Mouse (Mus musculus) liver, embryonic 11.5 days (tissue): ENCODE measurements around the gene Kcnj4. TPM values are rescaled to one million over a fixed set of nuclear protein-coding genes. Genes with fewer than 3 reads are reported as not detected.

ENCODE experiments used
- ATAC-seq: fragments of 200-750 bp; cut with Nextera tagmentation; replicated peaks from 2 replicates; pipeline ENCODE4 v1.8.0; 2017; ENCODE audit warnings: moderate number of reproducible peaks, mild to moderate bottlenecking, moderate TSS enrichment, moderate library complexity; ENCODE audit not compliant: low FRiP score
- DNase-seq: peaks from one replicate; pipeline ENCODE4 v3.0.0-alpha.2; 2017; ENCODE audit warnings: low spot score
- H3K27ac ChIP-seq: fragments of 300-500 bp; sonication (generic); 2 replicates; pipeline ENCODE4 v1.5.1; 2014; ENCODE audit warnings: mild to moderate bottlenecking, low read depth, low read length, control low read depth
- H3K27me3 ChIP-seq: fragments of 300-500 bp; sonication (generic); replicated peaks from 2 replicates; pipeline ENCODE4 v1.6.1; 2014; ENCODE audit warnings: low read length, mixed read lengths; ENCODE audit not compliant: control insufficient read depth, insufficient read depth
- H3K36me3 ChIP-seq: fragments of 300-500 bp; sonication (generic); 2 replicates; pipeline ENCODE4 v1.6.1; 2014; ENCODE audit warnings: mild to moderate bottlenecking, low read length, moderate library complexity, mixed read lengths; ENCODE audit not compliant: control insufficient read depth, insufficient read depth
- H3K4me1 ChIP-seq: fragments of 300-500 bp; sonication (generic); replicated peaks from 2 replicates; pipeline ENCODE4 v1.6.1; 2014; ENCODE audit warnings: low read length, mixed read lengths; ENCODE audit not compliant: control insufficient read depth, insufficient read depth
- H3K4me2 ChIP-seq: fragments of 300-500 bp; sonication (generic); 2 replicates; pipeline ENCODE4 v1.6.1; 2014; ENCODE audit warnings: mild to moderate bottlenecking, control low read depth, moderate library complexity
- H3K4me3 ChIP-seq: fragments of 300-500 bp; sonication (generic); 2 replicates; pipeline ENCODE4 v1.5.1; 2014; ENCODE audit warnings: low read depth, low read length, control low read depth
- H3K9ac ChIP-seq: fragments of 300-500 bp; sonication (generic); 2 replicates; pipeline ENCODE4 v1.6.1; 2014; ENCODE audit warnings: low read depth, low read length, control low read depth
- H3K9me3 ChIP-seq: fragments of 300-500 bp; sonication (generic); 2 replicates; pipeline ENCODE4 v1.6.1; 2016; ENCODE audit warnings: low read length, inconsistent platforms, mixed read lengths; ENCODE audit not compliant: control insufficient read depth
- WGBS: fragments of 180-500 bp; shearing (Covaris S2); extraction: QIAGEN DNeasy Blood & Tissue Kit; methylation state at CpG from one replicate; pipeline ENCODE4 v1.1.7; 2014; 5-methylcytosine and 5-hydroxymethylcytosine counted together
- polyA plus RNA-seq: library from polyadenylated mRNA; unstranded; fragments of >200 nt; fragmentation: Nextera tagmentation; extraction: Ambion mirVana; gene quantifications from 2 replicates; pipeline ENCODE4 v1.2.1, GENCODE M21; 2014

Gene Kcnj4
- polyA plus RNA-seq, 1 experiment from 2014 or later: not detected

DNA sequence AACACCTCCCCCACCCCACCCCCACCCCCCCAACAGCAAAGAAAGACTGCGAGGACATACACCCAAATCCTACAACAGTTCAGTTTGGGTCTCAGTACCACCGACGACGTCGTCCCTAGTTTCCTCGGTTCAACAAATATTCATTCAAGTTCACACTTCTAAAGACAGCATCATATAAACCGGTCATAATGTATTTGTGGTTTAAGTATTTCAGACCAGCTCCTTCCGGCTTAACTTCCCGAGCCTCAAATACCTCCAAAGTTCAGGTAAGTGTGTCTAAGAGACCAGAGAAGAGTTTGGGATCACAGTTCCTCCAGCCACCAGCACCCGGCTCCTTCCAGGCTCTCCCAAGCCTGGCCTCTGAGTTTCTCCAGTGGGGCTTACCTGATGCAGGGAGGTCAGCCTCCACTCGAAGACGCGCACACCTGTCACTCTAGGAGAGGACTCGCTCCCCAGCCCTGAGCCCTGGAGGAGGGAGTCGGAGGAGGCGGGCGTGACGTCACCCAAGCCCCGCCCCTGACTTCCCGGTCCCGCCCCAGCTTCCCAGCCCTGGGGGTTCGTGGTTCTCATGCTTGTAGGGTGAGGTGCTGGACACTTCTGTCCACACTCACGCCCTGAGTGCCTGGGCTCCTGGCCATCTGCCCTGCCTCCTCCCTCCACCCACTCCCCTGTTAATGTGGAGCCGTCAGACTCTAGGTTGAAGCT lies 49.8 kb downstream of the Kcnj4 start, which contains the start of gene Csnk1e:
TSS of gene Csnk1e (minus strand) at position 461 of the 705 bp plus-strand sequence.
- Histone ChIP-seq H3K9me3 (no peaks in the 10 kb centered on the region), H3K27ac (no peak within 1 kb of the TSS), H3K9ac (peak within 1 kb of the TSS; percentile 47), H3K4me2 (peak within 1 kb of the TSS; percentile 76), H3K36me3 (no peaks in the 10 kb centered on the region), H3K4me3 (peak within 1 kb of the TSS; percentile 41), H3K4me1 (peaks cover 3% of the 10 kb centered on the region; the same call in 1 of the 2 replicates), H3K27me3 (no peaks in the 10 kb centered on the region; the same call in 1 of the 2 replicates)
- peak; percentile 73 for DNase-seq
- ATAC-seq: peak; percentile 81
- 5% methylated on average over 24 of the region's 24 CpGs for WGBS

DNA sequence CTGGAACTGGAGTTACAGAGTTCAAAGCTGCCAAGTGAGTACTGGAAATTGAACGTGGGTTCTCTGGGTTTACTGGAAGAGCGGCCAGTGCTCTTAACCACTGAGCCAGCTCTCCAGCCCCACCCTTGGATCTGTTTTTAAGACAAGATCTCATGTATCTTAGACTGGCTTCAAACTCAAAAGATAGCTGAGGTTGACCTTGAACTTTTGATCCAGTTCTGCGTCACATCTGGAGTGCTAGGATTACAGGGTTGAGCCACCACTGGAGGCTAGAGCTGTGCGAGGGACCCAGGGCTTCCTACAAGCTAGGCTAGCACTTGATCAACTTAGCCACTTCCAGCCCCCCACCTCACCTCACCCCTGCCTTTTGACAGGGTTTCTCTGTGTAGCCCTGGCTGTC lies 51.2 kb downstream of the Kcnj4 start:
- Histone ChIP-seq H3K9ac (no peak overlapping the region), H3K4me1 (peaks cover 3% of the 10 kb centered on the region; the same call in 1 of the 2 replicates), H3K36me3 (no peaks in the 10 kb centered on the region), H3K27me3 (no peaks in the 10 kb centered on the region; the same call in 1 of the 2 replicates), H3K4me3 (no peak overlapping the region), H3K27ac (no peak overlapping the region), H3K9me3 (no peaks in the 10 kb centered on the region), H3K4me2 (no peak overlapping the region)
- no peak for ATAC-seq
- DNase-seq: no peak
- WGBS: 80% methylated on average over 4 of the region's 4 CpGs

DNA sequence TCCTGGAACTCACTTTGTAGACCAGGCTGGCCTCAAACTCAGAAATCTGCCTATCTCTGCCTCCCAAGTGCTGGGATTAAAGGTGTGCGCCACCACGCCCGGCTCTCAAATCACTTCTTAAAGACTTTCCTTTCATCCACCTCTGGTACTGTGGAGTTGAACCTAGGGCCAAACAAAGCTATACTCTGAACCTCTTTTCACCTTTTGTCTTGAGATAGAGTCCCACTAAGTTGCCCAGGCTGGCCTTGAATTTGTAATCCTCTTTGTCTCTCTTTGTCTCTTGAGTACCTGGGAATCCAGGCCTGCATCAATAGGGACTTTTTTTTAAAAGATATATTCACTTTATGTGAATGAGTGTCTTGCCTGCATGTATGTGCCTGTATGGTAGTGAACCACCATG lies 57.0 kb downstream of the Kcnj4 start:
- ATAC-seq (no peak), DNase-seq (no peak)
- H3K4me2 ChIP-seq: no peak overlapping the region
- H3K4me1 ChIP-seq: peaks cover 13% of the 10 kb centered on the region
- H3K9me3 ChIP-seq: no peaks in the 10 kb centered on the region
- no peak overlapping the region for H3K9ac ChIP-seq
- H3K27ac ChIP-seq: no peak overlapping the region
- no peaks in the 10 kb centered on the region for H3K36me3 ChIP-seq
- 85% methylated on average over 3 of the region's 3 CpGs for WGBS
- no peak overlapping the region for H3K4me3 ChIP-seq
- no peaks in the 10 kb centered on the region for H3K27me3 ChIP-seq

DNA sequence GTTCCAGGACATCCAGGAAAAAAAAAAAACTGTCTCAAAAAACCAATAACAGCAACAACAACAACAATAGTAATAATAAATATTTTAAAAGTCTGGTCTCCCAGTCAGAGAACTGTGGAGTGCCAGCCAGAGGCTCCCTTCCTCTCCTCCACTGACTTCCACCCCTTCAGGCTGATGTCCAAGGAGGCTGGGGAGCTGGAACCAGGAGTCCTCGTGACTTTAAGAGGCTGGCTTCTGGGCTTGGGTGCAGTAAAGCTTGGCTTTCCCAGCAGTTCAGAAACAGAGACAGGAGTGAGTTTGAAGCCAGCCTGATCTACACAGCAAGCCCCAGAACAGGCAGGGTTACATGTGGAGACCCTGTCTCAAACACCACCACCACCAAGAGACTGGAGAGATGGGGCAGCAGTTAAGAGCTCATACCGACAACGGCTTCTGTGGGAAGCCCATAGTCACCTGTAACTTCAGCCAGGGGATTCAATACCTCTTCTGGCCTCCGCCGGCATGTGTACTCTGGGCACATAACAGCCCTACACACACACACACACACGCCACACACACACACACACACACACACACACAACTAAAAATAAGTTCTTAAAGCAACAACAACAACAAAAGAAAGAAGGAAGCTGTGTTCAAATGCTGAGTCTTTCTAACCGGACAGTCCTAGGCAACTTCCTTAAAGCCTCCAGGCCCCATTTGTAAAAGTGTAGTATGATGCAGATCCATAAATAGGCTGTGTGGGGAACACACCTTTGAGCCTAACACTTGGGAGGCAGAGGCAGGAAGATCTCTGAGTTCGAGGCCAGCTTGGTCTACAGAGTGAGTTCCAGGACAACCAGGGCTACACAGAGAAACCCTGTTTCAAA lies 59.0 kb downstream of the Kcnj4 start:
- Histone ChIP-seq H3K27me3 (no peaks in the 10 kb centered on the region), H3K27ac (no peak overlapping the region), H3K4me2 (no peak overlapping the region), H3K36me3 (no peaks in the 10 kb centered on the region), H3K4me3 (no peak overlapping the region), H3K4me1 (peaks cover 19% of the 10 kb centered on the region), H3K9me3 (no peaks in the 10 kb centered on the region), H3K9ac (no peak overlapping the region)
- no peak for DNase-seq
- ATAC-seq: no peak
- 65% methylated on average over 8 of the region's 8 CpGs for WGBS

DNA sequence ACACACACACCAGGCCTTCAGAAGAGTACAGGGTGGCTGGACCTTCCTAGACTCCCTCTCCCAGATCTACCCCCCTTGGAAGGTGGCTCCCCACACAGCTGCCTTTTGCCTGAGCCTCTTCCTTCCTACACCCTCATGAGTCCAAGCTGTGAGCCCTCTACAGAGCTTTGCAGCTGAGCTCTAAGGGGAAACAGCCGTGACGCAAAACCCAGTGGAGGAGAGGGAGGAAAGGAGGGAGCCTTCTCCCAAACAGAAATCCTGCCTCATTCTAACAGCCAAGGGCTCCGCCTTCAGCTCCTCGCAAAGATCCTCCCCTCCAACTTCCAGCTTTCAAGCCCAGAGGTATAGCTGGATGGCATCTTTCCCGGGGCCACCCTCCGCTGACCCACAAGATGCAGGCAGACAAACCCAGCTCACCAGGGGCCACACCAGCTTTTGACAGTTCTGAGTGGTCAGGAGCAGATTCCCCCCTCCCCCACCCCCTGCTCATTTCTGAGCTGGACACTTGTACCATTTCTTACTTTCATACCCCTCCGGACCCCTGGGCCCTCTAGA lies 61.1 kb downstream of the Kcnj4 start:
- Histone ChIP-seq H3K9ac (no peak overlapping the region), H3K27ac (no peak overlapping the region), H3K36me3 (no peaks in the 10 kb centered on the region), H3K9me3 (no peaks in the 10 kb centered on the region), H3K4me3 (no peak overlapping the region), H3K27me3 (no peaks in the 10 kb centered on the region), H3K4me2 (no peak overlapping the region), H3K4me1 (peaks cover 36% of the 10 kb centered on the region)
- WGBS: 65% methylated on average over 7 of the region's 7 CpGs
- DNase-seq (no peak), ATAC-seq (no peak)

DNA sequence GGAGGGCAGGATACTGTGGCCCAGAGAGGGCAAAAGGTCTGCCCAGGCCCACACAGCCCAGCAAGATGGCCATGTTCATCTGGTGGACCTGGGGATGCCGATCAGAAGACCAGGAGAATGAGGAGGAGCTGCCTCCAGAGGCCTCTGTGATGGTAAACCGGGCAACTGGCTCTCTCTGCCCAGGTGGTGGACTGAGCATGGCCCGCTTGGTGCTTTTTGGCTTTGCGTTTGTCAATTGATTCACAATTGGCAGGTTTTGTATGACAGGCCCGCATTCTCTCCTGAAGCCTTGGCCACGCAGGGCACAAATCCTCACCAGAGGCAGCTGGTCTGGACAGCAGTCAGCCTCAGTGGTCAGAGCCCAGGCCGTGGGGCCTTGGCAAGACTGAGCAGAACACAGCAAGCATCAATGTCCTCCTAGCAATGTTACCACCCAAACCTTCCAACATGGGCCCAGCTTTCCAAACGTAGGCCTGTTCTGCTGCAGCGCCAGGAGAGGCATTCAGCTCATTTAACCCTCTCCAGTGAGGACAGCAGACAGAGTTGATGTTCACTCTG lies 62.0 kb downstream of the Kcnj4 start:
- H3K27ac ChIP-seq: no peak overlapping the region

DNA sequence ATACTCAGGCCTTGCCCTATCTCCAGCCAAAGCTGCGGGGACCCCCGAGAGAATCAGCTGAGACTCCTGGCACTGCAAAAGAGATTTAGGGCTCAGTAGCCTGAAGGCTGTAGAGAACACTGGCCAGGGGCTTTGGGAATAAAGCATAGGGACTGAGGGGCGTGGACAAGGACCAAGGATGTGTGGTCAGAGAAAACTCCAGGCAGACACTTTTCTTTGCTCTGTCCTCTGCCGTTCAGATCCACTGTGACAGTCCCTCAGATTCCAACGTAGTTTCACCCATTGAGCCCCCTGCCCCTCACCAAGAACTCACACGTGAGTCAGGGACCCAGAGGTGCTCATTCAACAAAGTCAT lies 62.8 kb downstream of the Kcnj4 start:
- Histone ChIP-seq H3K36me3 (peaks cover 6% of the 10 kb centered on the region), H3K4me2 (peak overlapping the region; percentile 83), H3K4me1 (peaks cover 37% of the 10 kb centered on the region), H3K9me3 (no peaks in the 10 kb centered on the region), H3K4me3 (peak overlapping the region; percentile 89), H3K9ac (peak overlapping the region; percentile 92), H3K27ac (peak overlapping the region; percentile 92), H3K27me3 (no peaks in the 10 kb centered on the region)
- no peak for ATAC-seq
- WGBS: 15% methylated on average over 6 of the region's 6 CpGs
- DNase-seq: no peak

More for the DNA sequence above, 62.0 kb downstream of the Kcnj4 start:
- Histone ChIP-seq H3K27me3 (no peaks in the 10 kb centered on the region), H3K4me1 (peaks cover 36% of the 10 kb centered on the region), H3K4me2 (no peak overlapping the region), H3K4me3 (no peak overlapping the region), H3K36me3 (no peaks in the 10 kb centered on the region), H3K9me3 (no peaks in the 10 kb centered on the region), H3K9ac (no peak overlapping the region)
- DNase-seq (no peak), ATAC-seq (no peak)
- whole genome bisulfite sequencing: 78% methylated on average over 9 of the region's 9 CpGs

DNA sequence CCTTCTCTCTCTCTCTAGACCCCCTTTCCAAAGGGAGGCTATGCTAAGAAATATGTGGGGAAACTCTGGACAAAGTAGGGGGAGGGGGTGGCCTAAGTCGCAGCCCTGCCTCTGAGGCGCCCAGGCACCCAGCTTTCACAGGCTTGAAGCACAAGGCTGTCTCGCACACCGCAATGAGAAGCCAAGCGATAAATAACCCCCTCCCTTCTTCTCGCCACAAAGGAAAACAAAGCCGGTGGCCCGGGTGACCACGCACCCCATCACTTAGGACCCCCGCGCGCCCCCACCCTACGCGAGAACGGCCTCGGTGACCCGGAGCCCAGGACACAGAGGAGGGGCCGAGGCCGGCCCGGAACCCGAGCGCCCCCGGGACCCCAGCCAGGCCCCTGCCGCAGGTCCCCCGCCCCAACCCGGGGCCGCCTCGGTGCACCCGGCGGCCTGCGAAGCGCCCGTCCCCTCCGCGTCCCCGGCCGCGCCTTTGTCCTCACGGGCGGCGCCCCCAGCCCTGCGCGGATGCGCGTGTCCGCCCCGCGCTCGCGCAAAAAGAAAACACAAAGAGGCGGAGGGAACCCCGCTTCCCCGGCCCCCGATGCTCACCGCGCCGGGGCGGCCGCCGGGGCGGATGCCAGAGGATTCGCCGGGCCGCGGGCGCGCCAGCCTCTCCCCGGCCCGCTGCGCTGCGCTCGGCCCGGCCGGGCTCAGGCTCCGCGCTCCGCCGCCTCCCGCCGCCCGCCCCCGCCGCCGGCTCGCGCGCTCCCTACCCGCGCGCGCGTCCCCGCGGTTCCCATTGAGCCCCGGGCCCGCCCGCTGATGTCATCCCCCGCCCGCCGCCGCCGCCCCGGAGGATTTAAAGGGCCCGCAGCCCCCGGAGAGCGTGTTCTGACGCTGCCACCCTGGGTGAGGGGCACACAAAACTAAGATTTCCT lies 63.4 kb downstream of the Kcnj4 start:
- Histone ChIP-seq H3K4me2 (peak overlapping the region; percentile 83), H3K27ac (peak overlapping the region; percentile 92), H3K9me3 (no peaks in the 10 kb centered on the region), H3K9ac (peak overlapping the region; percentile 92), H3K4me1 (peaks cover 43% of the 10 kb centered on the region), H3K4me3 (peak overlapping the region; percentile 89), H3K36me3 (peaks cover 7% of the 10 kb centered on the region), H3K27me3 (no peaks in the 10 kb centered on the region)
- DNase-seq (peak; percentile 78), ATAC-seq (peak; percentile 64)
- under 1% methylated on average over 74 of the region's 107 CpGs for WGBS
